Mouse (Mus musculus) E14TG2a.4 (cell line): ENCODE results near the gene Kbtbd12.

ENCODE experiments used
- CTCF ChIP-seq: conservative IDR thresholded peaks from 2 replicates; pipeline ENCODE4 v1.5.1; 2014; ENCODE audit warnings: low read length
- POU5F1 ChIP-seq: IDR thresholded peaks from 2 replicates; pipeline ENCODE4 v1.6.1; 2014; ENCODE audit warnings: low read length, borderline replicate concordance

GRCm38 (mm10) chr6:88523451-88523850 lies 114.3 kb downstream of the Kbtbd12 start:
- TF ChIP-seq CTCF (no peak), POU5F1 (no peak)
